Mouse (Mus musculus) NIH3T3 (cell line): ENCODE data around the gene Vasn.
A peak's percentile ranks its signal among the peaks of the same experiment; 100 is the strongest.
"Not testable (repeated sequence)": the region's sequence is repeated elsewhere in the genome, so short reads cannot be mapped to it uniquely, and the experiment has no call there.

Source experiments
- DNase-seq: peaks from one replicate; pipeline ENCODE4 v3.0.0-alpha.2; 2012; ENCODE audit warnings: low read depth

The Vasn gene

GRCm38 (mm10) chr16:4670317-4670716, 30.6 kb downstream of the Vasn start:
- DNase-seq = no peak

DNA sequence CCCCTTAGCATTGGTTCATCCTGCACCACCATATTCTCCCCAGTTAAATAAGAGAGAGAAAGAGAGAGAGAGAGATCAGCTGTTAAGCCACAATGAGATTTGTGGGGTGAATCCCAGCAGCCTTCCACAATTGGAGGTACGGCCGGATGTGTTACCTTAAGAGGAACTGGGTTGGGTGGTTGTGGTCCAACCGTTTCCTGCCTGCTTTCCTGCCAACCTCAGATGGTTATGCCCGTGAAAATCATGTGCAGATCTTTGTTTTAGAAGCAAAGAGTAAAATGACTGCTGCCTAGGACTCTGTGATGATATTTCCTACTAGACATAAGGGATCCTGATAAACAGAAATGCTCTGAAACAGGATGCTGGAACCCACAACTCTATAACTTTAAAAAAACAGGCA, 34.4 kb downstream of the Vasn start:
- DNase-seq = no peak

DNA sequence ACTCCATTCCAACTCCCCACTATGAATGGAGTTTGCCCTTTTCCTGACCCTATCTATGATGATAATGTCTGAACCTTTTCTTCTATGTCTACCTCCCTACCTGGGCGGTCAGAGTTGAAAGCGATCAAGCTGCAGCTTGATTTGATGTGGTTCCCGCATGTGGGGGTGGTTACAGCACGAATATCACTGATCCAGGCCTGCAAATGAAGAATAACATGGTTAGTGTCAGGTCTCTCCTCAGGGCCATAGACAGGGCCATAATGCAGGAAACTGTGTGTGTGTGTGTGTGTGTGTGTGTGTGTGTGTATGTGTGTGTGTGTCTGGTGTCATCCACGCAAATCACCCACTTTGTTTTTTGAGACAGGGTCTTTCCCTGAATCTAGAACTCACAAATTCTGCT, 37.1 kb downstream of the Vasn start:
- DNase-seq = no peak

DNA sequence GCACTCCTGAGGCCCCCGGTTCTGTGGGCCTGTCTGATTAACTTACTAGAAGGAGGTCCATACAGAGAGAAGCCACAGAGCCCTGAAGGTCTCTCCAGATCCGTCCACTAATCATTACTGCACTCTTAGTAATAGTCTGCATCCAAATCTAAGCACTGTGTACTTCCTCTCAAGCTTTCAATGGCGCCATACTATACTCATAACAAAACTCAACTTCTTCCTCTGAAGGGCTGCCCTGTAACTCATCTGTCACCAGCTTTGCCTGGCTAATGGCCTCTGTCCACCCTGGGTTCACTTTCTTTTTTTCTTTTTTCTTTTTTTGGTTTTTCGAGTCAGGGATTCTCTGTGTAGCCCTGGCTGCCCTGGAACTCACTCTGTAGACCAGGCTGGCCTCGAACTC, 38.3 kb downstream of the Vasn start:
- no peak for DNase-seq

- DNase-seq = peak; percentile 91
Measured at GRCm38 (mm10) chr16:4679121-4680018, 39.6 kb downstream of the Vasn start, which contains the start of gene Coro7. Coro7 (minus strand) TSS chr16:4679777.

DNA sequence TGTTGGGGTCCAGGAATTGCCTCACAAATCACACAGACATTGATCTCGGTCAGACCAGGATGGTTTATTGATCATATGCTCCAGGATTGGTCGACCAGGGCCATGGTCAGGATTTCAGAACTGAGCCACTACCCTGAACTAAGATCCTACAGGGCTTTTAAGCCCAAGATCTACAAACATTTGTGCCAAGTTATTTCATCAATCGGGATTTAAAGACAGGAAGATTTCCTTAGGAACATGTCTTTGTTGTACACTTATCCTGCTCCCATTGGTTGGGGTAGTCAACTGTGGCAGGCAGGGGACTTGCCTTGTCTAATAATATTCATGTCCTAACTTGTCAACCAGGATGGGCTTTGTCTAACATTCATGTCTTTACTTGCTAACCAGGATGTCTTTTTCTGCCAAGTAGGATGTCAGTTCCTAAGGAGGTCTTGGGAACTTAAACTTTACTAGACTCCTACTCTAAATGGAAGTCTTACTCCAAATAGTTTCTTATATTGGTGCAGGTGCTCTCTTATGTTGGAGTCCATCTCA, 41.2 kb downstream of the Vasn start:
- not testable (repeated sequence) for DNase-seq

DNA sequence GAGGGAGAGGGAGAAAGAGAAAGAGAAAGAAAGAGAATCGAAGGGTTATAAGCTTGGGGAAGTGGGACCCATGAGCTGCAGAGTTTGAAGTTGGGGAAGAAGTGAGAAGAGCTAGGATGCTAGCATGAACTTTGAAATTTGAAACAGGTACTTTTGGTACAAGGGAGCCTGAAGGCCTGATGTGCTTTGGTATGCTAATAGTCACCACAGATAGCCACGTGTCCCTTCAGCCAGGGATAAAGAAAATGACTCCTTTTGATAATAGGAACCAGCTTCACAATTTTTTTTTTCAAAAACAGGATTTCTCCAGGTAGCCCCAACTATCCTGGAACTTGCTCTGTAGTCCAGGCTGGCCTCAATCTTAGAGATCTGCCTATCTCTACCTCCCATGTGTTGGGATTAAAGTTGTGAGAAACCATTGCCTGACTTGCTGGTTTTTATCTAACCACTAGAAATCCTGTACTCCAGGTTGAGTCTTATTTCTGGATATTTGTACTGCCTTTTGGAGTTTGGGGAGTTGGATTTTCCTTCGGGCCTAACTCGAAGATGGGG, 43.0 kb downstream of the Vasn start:
- no peak for DNase-seq

DNA sequence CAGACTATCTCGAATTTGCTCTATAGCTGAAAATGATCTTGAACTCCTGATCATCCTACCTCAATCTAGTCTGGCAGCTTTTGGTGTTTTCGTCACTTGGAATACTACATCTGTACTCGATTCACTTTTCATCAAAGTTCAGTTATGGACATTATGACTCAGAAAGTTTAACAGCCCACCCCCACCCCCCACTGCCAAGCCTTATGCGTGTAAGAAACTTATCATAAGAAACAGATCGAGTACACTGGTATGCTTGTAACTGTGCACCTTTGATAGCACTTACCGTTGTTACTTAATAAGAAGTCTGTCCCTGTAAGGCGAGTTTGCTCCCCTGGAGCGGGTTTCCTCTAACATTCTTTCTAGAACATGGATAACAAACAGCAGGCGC, 43.4 kb downstream of the Vasn start:
- DNase-seq = peak; percentile 79

DNA sequence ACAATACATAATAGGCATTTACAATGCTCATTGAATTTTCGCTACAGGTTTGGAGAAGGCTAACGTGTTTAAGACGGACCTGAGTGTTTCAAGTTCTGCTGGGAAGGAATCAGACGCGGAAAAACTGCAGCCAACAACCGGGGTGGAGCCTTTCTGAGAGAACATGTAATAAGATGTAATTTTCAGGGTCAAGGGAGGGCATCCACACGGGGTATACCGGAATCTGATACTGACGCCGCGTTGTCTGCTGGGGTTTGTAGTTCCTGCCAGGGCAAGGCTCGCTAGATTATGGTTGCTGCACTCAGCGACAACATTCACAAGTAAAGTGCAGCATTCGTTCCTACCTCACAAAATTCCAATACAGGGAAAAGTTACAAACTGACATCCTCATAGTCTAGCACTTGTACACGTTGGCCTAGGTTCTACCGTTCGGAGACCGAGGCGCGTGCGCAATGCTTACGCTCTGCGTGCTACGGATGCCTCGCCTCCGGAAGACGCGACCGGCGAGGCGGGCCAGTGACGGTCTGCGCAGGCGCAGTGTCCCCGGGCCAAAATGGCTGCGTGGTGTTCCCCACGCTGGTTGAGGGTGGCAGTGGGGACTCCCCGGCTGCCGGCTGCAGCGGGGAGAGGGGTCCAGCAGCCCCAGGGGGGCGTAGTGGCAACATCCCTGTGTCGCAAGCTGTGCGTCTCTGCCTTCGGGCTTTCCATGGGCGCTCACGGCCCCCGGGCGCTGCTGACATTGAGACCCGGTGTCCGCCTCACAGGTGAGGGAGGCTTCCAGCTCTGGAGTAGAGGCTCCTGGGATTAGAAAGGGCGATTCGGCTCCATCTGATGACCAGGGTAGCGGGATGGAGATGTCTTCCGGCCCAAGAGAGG, 44.1 kb downstream of the Vasn start:
- DNase-seq = peak; percentile 98

GRCm38 (mm10) chr16:4684457-4684791, 44.7 kb downstream of the Vasn start:
- no peak for DNase-seq

DNA sequence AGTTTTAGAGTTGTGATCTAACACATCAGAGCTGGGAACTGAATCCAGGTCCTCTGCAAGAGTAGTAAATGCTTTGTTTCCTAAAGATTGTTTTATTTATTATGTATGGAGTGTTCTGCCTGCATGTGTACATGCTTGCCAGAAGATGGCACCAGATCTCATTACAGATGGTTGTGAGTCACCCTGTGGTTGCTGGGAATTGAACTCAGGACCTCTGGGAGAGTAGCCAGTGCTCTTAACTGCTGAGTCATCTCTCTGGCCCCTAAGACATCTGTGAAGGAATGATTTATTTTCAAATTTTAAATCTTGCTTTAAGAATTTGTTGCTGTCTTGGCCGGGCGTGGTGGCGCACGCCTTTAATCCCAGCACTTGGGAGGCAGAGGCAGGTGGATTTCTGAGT, 49.6 kb downstream of the Vasn start:
- DNase-seq = peak; percentile 59
